Mouse (Mus musculus) forebrain, embryonic 10.5 days (tissue): Measurements from ENCODE around the gene Gas2l1. TPM values are rescaled to one million over a fixed set of nuclear protein-coding genes. Genes with fewer than 3 reads are reported as not detected.
A peak's percentile ranks its signal among the peaks of the same experiment; 100 is the strongest.

Experiments
- DNase-seq: peaks from one replicate; pipeline ENCODE4 v3.0.0-alpha.2; 2017; ENCODE audit warnings: low spot score; ENCODE audit errors: extremely low spot score
- H3K27ac ChIP-seq: fragments of 300-500 bp; sonication (generic); 2 replicates; pipeline ENCODE4 v1.5.1; 2016; ENCODE audit warnings: mild to moderate bottlenecking
- H3K27me3 ChIP-seq: fragments of 300-500 bp; sonication (generic); 2 replicates; pipeline ENCODE4 v1.6.1; 2016; ENCODE audit warnings: mild to moderate bottlenecking; ENCODE audit not compliant: poor library complexity, severe bottlenecking
- H3K36me3 ChIP-seq: fragments of 300-500 bp; sonication (generic); replicated peaks from 2 replicates; pipeline ENCODE4 v1.6.1; 2016; ENCODE audit warnings: mild to moderate bottlenecking, moderate library complexity
- H3K4me1 ChIP-seq: fragments of 300-500 bp; sonication (generic); 2 replicates; pipeline ENCODE4 v1.6.1; 2016
- H3K4me3 ChIP-seq: fragments of 300-500 bp; sonication (generic); 2 replicates; pipeline ENCODE4 v1.5.1; 2016; ENCODE audit warnings: mild to moderate bottlenecking, moderate library complexity
- H3K9me3 ChIP-seq: fragments of 300-500 bp; sonication (generic); 2 replicates; pipeline ENCODE4 v1.6.1; 2016; ENCODE audit warnings: mild to moderate bottlenecking, moderate library complexity
- WGBS: fragments of 180-500 bp; shearing (Covaris S2); methylation state at CpG from one replicate; pipeline ENCODE4 v1.1.7; 2016; 5-methylcytosine and 5-hydroxymethylcytosine counted together
- polyA plus RNA-seq: library from polyadenylated mRNA; unstranded; fragments of >200 nt; fragmentation: Nextera tagmentation; extraction: Ambion mirVana; gene quantifications from 2 replicates; pipeline ENCODE4 v1.2.1, GENCODE M21; 2016

Gas2l1 gene
- polyA plus RNA-seq, 1 experiment from 2014 or later: 20.9 TPM

DNA sequence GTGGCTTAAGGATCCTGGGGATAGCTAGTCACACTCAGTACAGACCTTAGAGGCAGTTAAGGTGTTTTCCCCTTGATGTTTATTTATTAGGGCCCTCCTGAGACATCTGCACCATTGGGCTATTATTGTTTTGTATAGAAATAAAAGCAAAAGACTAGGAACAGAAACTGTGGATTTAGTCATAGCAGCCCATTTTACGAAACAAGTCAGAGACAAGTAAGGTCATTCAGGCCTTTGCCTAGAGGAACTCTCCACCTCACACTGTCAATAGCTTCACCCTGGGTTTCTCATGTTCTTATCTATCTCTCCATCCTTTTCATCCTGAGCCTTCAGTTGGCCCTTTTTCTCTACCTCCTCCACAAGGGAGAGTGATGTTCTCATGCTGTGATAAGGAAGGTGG lies 40.0 kb downstream of the Gas2l1 start:
- Histone ChIP-seq H3K27me3 (no peaks in the 10 kb centered on the region), H3K36me3 (peaks cover 90% of the 10 kb centered on the region), H3K4me1 (no peaks in the 10 kb centered on the region), H3K4me3 (no peak overlapping the region), H3K27ac (no peak overlapping the region), H3K9me3 (no peaks in the 10 kb centered on the region)
- 97% methylated on average over 1 of the region's 1 CpGs for WGBS
- no peak for DNase-seq

DNA sequence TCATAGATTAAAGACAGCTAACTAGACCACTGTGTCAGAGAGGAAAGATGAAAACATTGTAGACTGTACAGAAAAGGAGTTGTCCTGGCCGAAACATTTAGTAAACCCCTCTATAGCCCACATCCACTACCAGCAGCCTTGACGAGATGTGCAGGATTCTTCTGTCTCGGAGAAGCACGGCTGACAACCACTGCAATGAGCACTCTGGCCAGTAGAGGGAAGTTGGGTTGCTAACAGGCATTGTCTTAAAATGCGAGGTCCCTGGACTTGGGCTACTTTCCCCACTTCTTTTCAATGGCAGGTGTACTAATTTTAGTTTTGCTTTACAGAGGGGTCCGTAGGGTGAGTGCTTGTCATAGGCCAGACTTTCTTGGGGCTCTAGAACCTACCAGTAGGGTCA lies 47.6 kb downstream of the Gas2l1 start:
- no peaks in the 10 kb centered on the region for H3K4me1 ChIP-seq
- H3K4me3 ChIP-seq: no peak overlapping the region
- no peak overlapping the region for H3K27ac ChIP-seq
- peaks cover 88% of the 10 kb centered on the region for H3K36me3 ChIP-seq
- no peaks in the 10 kb centered on the region for H3K27me3 ChIP-seq
- DNase-seq: no peak
- no peaks in the 10 kb centered on the region for H3K9me3 ChIP-seq
- 76% methylated on average over 6 of the region's 6 CpGs for WGBS

DNA sequence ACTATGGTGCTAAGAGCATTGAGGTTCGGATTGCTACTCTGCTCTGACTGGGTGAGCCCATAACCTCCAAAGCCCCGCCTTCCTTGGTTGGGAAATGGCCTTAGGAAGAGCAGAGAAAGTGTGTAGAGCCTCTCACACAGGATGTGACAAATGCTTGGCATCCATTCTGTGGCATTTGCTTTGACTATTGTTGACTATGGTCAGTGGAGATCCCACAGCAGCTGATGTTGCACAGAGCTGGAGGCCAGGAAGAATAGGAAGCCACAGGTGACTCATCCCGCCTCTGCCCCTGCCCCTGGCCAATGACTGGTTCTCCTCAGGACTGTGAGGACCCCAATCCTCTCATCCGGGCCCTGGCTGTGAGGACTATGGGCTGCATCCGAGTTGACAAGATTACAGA lies 48.8 kb downstream of the Gas2l1 start:
- Histone ChIP-seq H3K36me3 (peaks cover 92% of the 10 kb centered on the region), H3K27me3 (no peaks in the 10 kb centered on the region)
- WGBS: 89% methylated on average over 5 of the region's 5 CpGs

GRCm38 (mm10) chr11:5015720-5016119 lies 49.4 kb downstream of the Gas2l1 start:
- Histone ChIP-seq H3K27me3 (no peaks in the 10 kb centered on the region), H3K4me3 (no peak overlapping the region), H3K36me3 (peaks cover 92% of the 10 kb centered on the region), H3K4me1 (no peaks in the 10 kb centered on the region), H3K9me3 (no peaks in the 10 kb centered on the region), H3K27ac (no peak overlapping the region)
- WGBS: 58% methylated on average over 2 of the region's 2 CpGs
- DNase-seq: peak; percentile 17

More for the DNA sequence above, 48.8 kb downstream of the Gas2l1 start:
- Histone ChIP-seq H3K27ac (no peak overlapping the region), H3K4me1 (no peaks in the 10 kb centered on the region), H3K4me3 (no peak overlapping the region), H3K9me3 (no peaks in the 10 kb centered on the region)
- no peak for DNase-seq

DNA sequence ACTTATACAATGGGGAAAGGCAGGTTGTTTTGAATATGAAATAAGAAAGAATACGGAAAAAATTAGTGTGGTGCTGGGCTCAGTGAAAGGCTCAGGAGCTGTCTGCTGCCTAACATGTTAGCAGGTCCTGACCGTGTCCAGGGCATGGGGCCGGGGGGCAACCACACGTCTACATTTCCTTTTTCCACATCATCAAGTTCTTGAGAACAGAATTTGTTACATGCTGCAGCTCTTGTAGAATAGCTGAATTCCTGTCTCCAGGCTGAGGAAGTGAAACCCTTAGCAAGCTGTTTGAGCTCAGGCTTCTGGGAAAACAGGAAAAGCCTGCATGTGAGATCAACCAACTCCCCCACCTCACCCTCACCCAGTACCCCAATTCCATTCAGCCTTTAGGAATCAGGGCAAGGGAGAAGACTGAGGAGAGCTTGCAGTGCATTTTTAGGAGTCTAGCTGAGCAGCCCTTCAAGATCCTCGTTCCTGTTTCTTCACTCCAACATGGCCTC lies 52.9 kb downstream of the Gas2l1 start:
- Histone ChIP-seq H3K4me1 (no peaks in the 10 kb centered on the region), H3K4me3 (no peak overlapping the region), H3K36me3 (peaks cover 72% of the 10 kb centered on the region), H3K27me3 (no peaks in the 10 kb centered on the region), H3K27ac (no peak overlapping the region), H3K9me3 (no peaks in the 10 kb centered on the region)
- WGBS: 85% methylated on average over 5 of the region's 5 CpGs
- no peak for DNase-seq

DNA sequence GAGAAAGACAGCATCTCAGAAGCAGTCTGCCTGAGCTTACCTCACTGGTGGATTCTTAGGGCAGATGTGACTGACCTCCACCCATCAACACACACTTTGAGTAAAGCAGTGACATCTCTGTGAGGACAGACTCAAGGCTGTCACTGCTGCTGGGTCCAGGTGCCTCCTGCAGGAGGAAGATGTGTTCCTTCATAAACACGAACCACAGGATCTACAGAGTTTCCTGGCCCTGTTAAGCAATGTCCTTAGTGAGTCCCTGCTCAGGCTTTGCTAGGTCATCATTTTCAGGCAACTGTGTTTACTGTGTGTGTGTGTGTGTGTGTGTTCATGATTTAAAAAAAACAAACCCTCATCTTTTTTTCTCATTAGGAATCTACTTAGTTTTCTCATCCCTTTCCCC lies 53.6 kb downstream of the Gas2l1 start:
- Histone ChIP-seq H3K27ac (no peak overlapping the region), H3K36me3 (peaks cover 67% of the 10 kb centered on the region), H3K27me3 (no peaks in the 10 kb centered on the region), H3K4me3 (no peak overlapping the region), H3K9me3 (no peaks in the 10 kb centered on the region), H3K4me1 (no peaks in the 10 kb centered on the region)
- 70% methylated on average over 1 of the region's 1 CpGs for WGBS
- no peak for DNase-seq

GRCm38 (mm10) chr11:5010205-5010604 lies 54.9 kb downstream of the Gas2l1 start:
- WGBS: 86% methylated on average over 1 of the region's 1 CpGs
- H3K9me3 ChIP-seq: no peaks in the 10 kb centered on the region
- no peak overlapping the region for H3K4me3 ChIP-seq
- peaks cover 54% of the 10 kb centered on the region for H3K36me3 ChIP-seq
- H3K27ac ChIP-seq: no peak overlapping the region
- no peak for DNase-seq
- H3K4me1 ChIP-seq: no peaks in the 10 kb centered on the region
- H3K27me3 ChIP-seq: no peaks in the 10 kb centered on the region

DNA sequence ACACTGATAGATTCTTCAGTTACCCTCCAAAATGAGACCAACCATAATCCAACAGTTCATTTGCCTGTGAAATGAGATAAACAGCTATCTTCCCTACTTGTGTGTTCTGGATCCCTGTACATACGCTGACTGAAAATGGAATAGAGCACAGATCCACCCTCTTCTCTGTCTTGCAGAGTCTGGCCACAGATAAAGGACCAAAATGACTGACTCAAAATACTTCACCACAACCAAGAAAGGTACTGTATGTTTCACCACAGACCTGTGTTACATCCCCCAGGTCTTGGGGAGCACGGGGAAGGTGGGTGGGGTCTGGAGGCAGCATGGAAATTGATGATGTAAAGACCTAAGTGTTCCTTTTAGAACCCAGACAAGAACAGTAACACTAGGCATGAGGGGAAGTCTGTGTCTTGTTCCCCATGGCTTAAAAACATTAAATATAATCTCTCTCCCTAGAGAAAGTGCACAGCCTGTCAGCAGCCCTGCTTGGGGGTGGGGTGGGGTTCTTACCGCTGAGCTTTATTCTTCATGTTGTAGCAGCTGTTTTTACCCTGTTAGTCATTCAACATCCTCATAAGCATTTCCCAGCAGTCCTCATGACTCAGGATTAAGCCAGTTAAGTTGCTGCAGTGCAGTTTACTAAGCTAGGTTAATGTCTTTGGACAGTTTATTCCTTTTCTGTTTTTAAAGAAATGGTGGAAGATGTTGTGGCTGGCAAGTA lies 55.6 kb downstream of the Gas2l1 start:
- WGBS: 92% methylated on average over 3 of the region's 3 CpGs
- H3K36me3 ChIP-seq: peaks cover 52% of the 10 kb centered on the region
- no peak overlapping the region for H3K27ac ChIP-seq
- H3K9me3 ChIP-seq: no peaks in the 10 kb centered on the region
- no peak for DNase-seq
- H3K27me3 ChIP-seq: no peaks in the 10 kb centered on the region
- H3K4me1 ChIP-seq: no peaks in the 10 kb centered on the region
- no peak overlapping the region for H3K4me3 ChIP-seq

DNA sequence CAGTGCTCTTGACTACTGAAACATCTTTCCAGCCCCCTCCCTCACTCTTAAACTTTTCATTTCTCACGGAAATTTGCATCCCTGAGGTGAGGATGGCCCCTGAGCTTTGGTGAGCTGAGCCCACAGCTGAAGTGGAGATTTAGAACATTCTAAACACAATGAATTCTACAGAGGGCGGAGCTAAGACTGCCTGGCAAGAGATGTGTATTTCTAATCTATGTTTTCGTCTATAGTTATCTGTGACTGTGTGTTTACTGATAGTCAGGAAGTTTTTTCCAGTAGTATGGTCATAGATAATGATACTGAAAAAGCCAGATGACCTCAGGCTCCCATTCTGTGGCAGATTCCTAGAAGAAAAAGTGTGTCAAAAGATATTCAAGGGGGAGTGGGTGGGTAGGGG lies 56.3 kb downstream of the Gas2l1 start:
- DNase-seq: no peak

DNA sequence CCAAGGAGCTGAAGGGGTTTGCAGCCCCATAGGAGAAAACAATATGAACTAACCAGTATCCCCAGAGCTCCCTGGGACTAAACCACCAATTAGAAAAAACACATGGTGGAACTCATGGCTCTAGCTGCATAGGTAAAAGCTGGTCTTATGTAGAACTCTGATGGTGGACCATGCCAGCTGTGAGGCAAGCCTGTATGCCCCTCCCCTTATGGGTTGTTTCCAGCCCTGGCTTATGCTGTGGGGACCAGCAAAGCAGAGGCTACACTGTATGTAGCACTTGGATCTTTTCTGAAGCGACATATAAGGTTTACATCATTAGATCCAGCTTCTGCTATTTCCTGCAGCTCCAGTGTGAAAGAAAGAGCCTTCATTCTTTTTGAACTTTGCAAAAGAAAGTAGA lies 57.9 kb downstream of the Gas2l1 start:
- WGBS: 91% methylated on average over 1 of the region's 1 CpGs
- no peak for DNase-seq
- no peak overlapping the region for H3K27ac ChIP-seq

More for the DNA sequence above, 56.3 kb downstream of the Gas2l1 start:
- Histone ChIP-seq H3K4me1 (no peaks in the 10 kb centered on the region), H3K4me3 (no peak overlapping the region), H3K27ac (no peak overlapping the region), H3K27me3 (no peaks in the 10 kb centered on the region), H3K36me3 (peaks cover 46% of the 10 kb centered on the region), H3K9me3 (no peaks in the 10 kb centered on the region)
- WGBS: 90% methylated on average over 3 of the region's 3 CpGs

GRCm38 (mm10) chr11:5005528-5005927 lies 59.6 kb downstream of the Gas2l1 start:
- peaks cover 44% of the 10 kb centered on the region for H3K36me3 ChIP-seq
- no peak overlapping the region for H3K27ac ChIP-seq
- no peak for DNase-seq
- H3K4me1 ChIP-seq: no peaks in the 10 kb centered on the region
- no peak overlapping the region for H3K4me3 ChIP-seq
- no peaks in the 10 kb centered on the region for H3K27me3 ChIP-seq
- no peaks in the 10 kb centered on the region for H3K9me3 ChIP-seq
- WGBS: 90% methylated on average over 2 of the region's 2 CpGs

More for the DNA sequence above, 57.9 kb downstream of the Gas2l1 start:
- no peaks in the 10 kb centered on the region for H3K4me1 ChIP-seq
- H3K9me3 ChIP-seq: no peaks in the 10 kb centered on the region
- H3K27me3 ChIP-seq: no peaks in the 10 kb centered on the region
- H3K36me3 ChIP-seq: peaks cover 46% of the 10 kb centered on the region
- no peak overlapping the region for H3K4me3 ChIP-seq
